8 mouse cellular contexts compared by ENCODE assay signal in genomic region chr15:102224186-102224991, GRCm38 (mm10). TPM values are rescaled to one million over a fixed set of nuclear protein-coding genes. Genes with fewer than 3 reads are reported as not detected.
DNase-seq lines count a peak whose midpoint lies in the region; ATAC-seq and TF ChIP-seq lines count a peak whose summit lies in the region.

No protein-coding gene starts in this region.

- DNase-seq in adipocyte (ENCODE audit: low spot score), result peak; percentile 66
- peak; percentile 65 to 73 for DNase-seq in cerebellum, postnatal 4 days (ENCODE audit: low spot score in 2 of 2)
- DNase-seq in gastrocnemius, adult 2 months, result peak; percentile 90
- peak; percentile 82 for DNase-seq in hindbrain, postnatal 0 days (ENCODE audit: low spot score)
- peak; percentile 79 for DNase-seq in left cerebral cortex, postnatal 4 days
- peak; percentile 79 for DNase-seq in mesoderm, embryonic 11.5 days (ENCODE audit: low read depth, low spot score)
- peak; percentile 81 for DNase-seq in right cerebral cortex, postnatal 4 days
- peak; percentile 62 for DNase-seq in yolk sac, embryonic 10.5 days (ENCODE audit: low spot score)

- 4% methylated on average over 43 of the region's 43 CpGs for WGBS in hindbrain, postnatal 0 days

- H3K4me1 ChIP-seq in hindbrain, postnatal 0 days (ENCODE audit: insufficient read depth, low read length), result no peaks in the 10 kb centered on the region

- peak overlapping the region; percentile 57 for H3K27ac ChIP-seq in gastrocnemius, adult 2 months
- no peak overlapping the region for H3K27ac ChIP-seq in hindbrain, postnatal 0 days

- H3K27me3 ChIP-seq in hindbrain, postnatal 0 days (ENCODE audit: insufficient read depth, low read length), result peaks cover 10% of the 10 kb centered on the region; the same call in 1 of the 2 replicates

- intact Hi-C loops in gastrocnemius, adult 2 months (cut with DNase I), result loop anchor here (1.0 to 10.0 kb wide), 2 partner anchors 46 to 110 kb away; no protein-coding TSS in a partner anchor
- intact Hi-C loops in left cerebral cortex, postnatal 4 days (cut with DNase I), result loop anchor here (5.0 kb wide), 1 partner anchor 47 kb away; no protein-coding TSS in a partner anchor

- H3K4me2 ChIP-seq in hindbrain, postnatal 0 days (ENCODE audit: low read depth, low read length), result peak overlapping the region; percentile 80

- no peaks in the 10 kb centered on the region for H3K9me3 ChIP-seq in hindbrain, postnatal 0 days (ENCODE audit: low read length)

- ATAC-seq in hindbrain, postnatal 0 days, result peak; percentile 85

- TF ChIP-seq CTCF in gastrocnemius, adult 2 months (IDR thresholded peaks at IDR 0.05), result peak; percentile 98
- TF ChIP-seq CTCF in hindbrain, postnatal 0 days (IDR thresholded peaks at IDR 0.05; ENCODE audit: low read depth), result peak; percentile 71

- no peaks in the 10 kb centered on the region for H3K36me3 ChIP-seq in hindbrain, postnatal 0 days (ENCODE audit: insufficient read depth, low read length)

- H3K9ac ChIP-seq in hindbrain, postnatal 0 days (replicated peaks; ENCODE audit: low read length), result peak overlapping the region; percentile 45

- H3K4me3 ChIP-seq in gastrocnemius, adult 2 months, result peak overlapping the region; percentile 72
- H3K4me3 ChIP-seq in hindbrain, postnatal 0 days (ENCODE audit: low read length), result peak overlapping the region; percentile 37

RNA-seq across cellular contexts. Expression of gene Itgb7, which starts 7.4 kb away (rescaled TPM):
- total RNA-seq in gastrocnemius, adult 2 months (2021), result 1 to 10 TPM; 1.2 to 1.3 TPM
- 0.40 and 1.2 TPM in 2 replicates for total RNA-seq in hindbrain, postnatal 0 days (2014; rRNA removed)
- 1.3 and 2.1 TPM in 2 replicates for polyA plus RNA-seq in hindbrain, postnatal 0 days (2015; fragmentation: Nextera tagmentation; extraction: Ambion mirVana)
- 1 to 10 TPM in 1 of 2 experiments, under 1 TPM in 1; 0.74 to 1.1 TPM for total RNA-seq in left cerebral cortex, postnatal 4 days (2021)

RNA-seq across cellular contexts. Expression of gene Csad, which starts 19.9 kb away (rescaled TPM):
- total RNA-seq in gastrocnemius, adult 2 months (2021), result 1 to 10 TPM; 5.8 to 8.8 TPM
- 56.9 and 67.2 TPM in 2 replicates for total RNA-seq in hindbrain, postnatal 0 days (2014; rRNA removed)
- polyA plus RNA-seq in hindbrain, postnatal 0 days (2015; fragmentation: Nextera tagmentation; extraction: Ambion mirVana), result 41.8 and 43.1 TPM in 2 replicates
- 10 to 100 TPM; 27.8 TPM for total RNA-seq in left cerebral cortex, postnatal 4 days (2021)

RNA-seq across cellular contexts. Expression of gene Zfp740, which starts 21.3 kb away (rescaled TPM):
- 10 to 100 TPM; 26.8 to 29.6 TPM for total RNA-seq in gastrocnemius, adult 2 months (2021)
- total RNA-seq in hindbrain, postnatal 0 days (2014; rRNA removed), result 49.5 and 61.0 TPM in 2 replicates
- 33.8 and 37.7 TPM in 2 replicates for polyA plus RNA-seq in hindbrain, postnatal 0 days (2015; fragmentation: Nextera tagmentation; extraction: Ambion mirVana)
- 10 to 100 TPM; 70.3 to 70.6 TPM for total RNA-seq in left cerebral cortex, postnatal 4 days (2021)

RNA-seq across cellular contexts. Expression of gene Rarg, which starts 32.9 kb away (rescaled TPM):
- 10 to 100 TPM in 1 of 2 experiments, 1 to 10 TPM in 1; 9.9 to 11.9 TPM for total RNA-seq in gastrocnemius, adult 2 months (2021)
- 8.8 and 11.4 TPM in 2 replicates for total RNA-seq in hindbrain, postnatal 0 days (2014; rRNA removed)
- polyA plus RNA-seq in hindbrain, postnatal 0 days (2015; fragmentation: Nextera tagmentation; extraction: Ambion mirVana), result 3.8 and 4.4 TPM in 2 replicates
- 10 to 100 TPM; 15.9 to 16.9 TPM for total RNA-seq in left cerebral cortex, postnatal 4 days (2021)

RNA-seq across cellular contexts. Expression of gene Gm9918, which starts 46.0 kb away (rescaled TPM):
- total RNA-seq in gastrocnemius, adult 2 months (2021), result not detected
- total RNA-seq in hindbrain, postnatal 0 days (2014; rRNA removed), result not detected in 2 replicates
- 0.06 TPM in 1 of 2 replicates, not detected in the other for polyA plus RNA-seq in hindbrain, postnatal 0 days (2015; fragmentation: Nextera tagmentation; extraction: Ambion mirVana)
- total RNA-seq in left cerebral cortex, postnatal 4 days (2021), result not detected
